Mouse (Mus musculus) kidney, postnatal 0 days (tissue): ENCODE measurements around the gene Methig1. TPM values are rescaled to one million over a fixed set of nuclear protein-coding genes. Genes with fewer than 3 reads are reported as not detected.
"Not testable (repeated sequence)": the region's sequence is repeated elsewhere in the genome, so short reads cannot be mapped to it uniquely, and the experiment has no call there.

Experiments
- ATAC-seq: fragments of 200-750 bp; cut with Nextera tagmentation; replicated peaks from 2 replicates; pipeline ENCODE4 v1.8.0; 2017; ENCODE audit warnings: low read depth, moderate number of reproducible peaks, moderate TSS enrichment, moderate library complexity; ENCODE audit not compliant: low FRiP score
- DNase-seq: peaks from one replicate; pipeline ENCODE4 v3.0.0-alpha.2; 2016; ENCODE audit warnings: low spot score
- H3K27ac ChIP-seq: fragments of 300-500 bp; sonication (generic); 2 replicates; pipeline ENCODE4 v1.5.1; 2014; ENCODE audit warnings: mild to moderate bottlenecking
- H3K27me3 ChIP-seq: fragments of 300-500 bp; sonication (generic); 2 replicates; pipeline ENCODE4 v1.6.1; 2014; ENCODE audit warnings: low read length, mixed read lengths; ENCODE audit not compliant: insufficient read depth
- H3K36me3 ChIP-seq: fragments of 300-500 bp; sonication (generic); 2 replicates; pipeline ENCODE4 v1.6.1; 2014; ENCODE audit warnings: low read length, mixed read lengths; ENCODE audit not compliant: insufficient read depth
- H3K4me1 ChIP-seq: fragments of 300-500 bp; sonication (generic); replicated peaks from 2 replicates; pipeline ENCODE4 v1.6.1; 2014; ENCODE audit warnings: antibody characterized with exemption, low read length, mixed read lengths; ENCODE audit not compliant: insufficient read depth
- H3K4me2 ChIP-seq: fragments of 300-500 bp; sonication (generic); 2 replicates; pipeline ENCODE4 v1.6.1; 2014; ENCODE audit warnings: mild to moderate bottlenecking, low read length, moderate library complexity, mixed read lengths
- H3K4me3 ChIP-seq: fragments of 300-500 bp; sonication (generic); replicated peaks from 2 replicates; pipeline ENCODE4 v1.5.1; 2014; ENCODE audit warnings: low read depth, low read length
- H3K9ac ChIP-seq: fragments of 300-500 bp; sonication (generic); 2 replicates; pipeline ENCODE4 v1.6.1; 2014; ENCODE audit warnings: low read depth, low read length
- H3K9me3 ChIP-seq: fragments of 300-500 bp; sonication (generic); replicated peaks from 2 replicates; pipeline ENCODE4 v1.6.1; 2016; ENCODE audit warnings: low read length, inconsistent platforms, mixed read lengths
- CTCF ChIP-seq: IDR thresholded peaks from 2 replicates; pipeline ENCODE4 v1.5.1; 2016; ENCODE audit warnings: antibody characterized with exemption, low read depth, mild to moderate bottlenecking, moderate library complexity
- WGBS: fragments of 180-500 bp; shearing (Covaris S2); extraction: QIAGEN DNeasy Blood & Tissue Kit; methylation state at CpG from one replicate; pipeline ENCODE4 v1.1.7; 2014; 5-methylcytosine and 5-hydroxymethylcytosine counted together
- polyA plus RNA-seq: library from polyadenylated mRNA; unstranded; fragments of >200 nt; fragmentation: Nextera tagmentation; extraction: Ambion mirVana; gene quantifications from 2 replicates; pipeline ENCODE4 v1.2.1, GENCODE M21; 2015

The Methig1 gene
- polyA plus RNA-seq, 1 experiment from 2014 or later = 2.0 TPM

GRCm38 (mm10) chr15:100337847-100338246 lies 15.1 kb upstream of the Methig1 start:
- H3K9ac ChIP-seq, H3K27me3 ChIP-seq, H3K36me3 ChIP-seq, H3K4me3 ChIP-seq, H3K4me1 ChIP-seq, H3K9me3 ChIP-seq, H3K4me2 ChIP-seq, H3K27ac ChIP-seq: not testable (repeated sequence)
- TF ChIP-seq CTCF = peak; percentile 64
- 0 out of 2 replicates have a peak, but pooled peaks have one; percentile 25 for ATAC-seq
- WGBS = 18% methylated on average over 10 of the region's 10 CpGs
- DNase-seq = peak; percentile 66

- H3K4me3 ChIP-seq, H3K36me3 ChIP-seq, H3K27me3 ChIP-seq, H3K9ac ChIP-seq, H3K27ac ChIP-seq, H3K4me2 ChIP-seq, H3K9me3 ChIP-seq, H3K4me1 ChIP-seq, ATAC-seq: not testable (repeated sequence)
- DNase-seq = peak; percentile 31
- 44% methylated on average over 4 of the region's 5 CpGs for WGBS
Measured at GRCm38 (mm10) chr15:100341314-100341980, 11.5 kb upstream of the Methig1 start.

- no peaks in the 10 kb centered on the region for H3K9me3 ChIP-seq
- H3K4me2 ChIP-seq = no peak overlapping the region
- H3K4me1 ChIP-seq = no peaks in the 10 kb centered on the region
- no peak for ATAC-seq
- H3K27ac ChIP-seq = no peak overlapping the region
- no peak overlapping the region for H3K4me3 ChIP-seq
- TF ChIP-seq CTCF = no peak
- H3K27me3 ChIP-seq = no peaks in the 10 kb centered on the region
- no peak for DNase-seq
- no peaks in the 10 kb centered on the region for H3K36me3 ChIP-seq
- no peak overlapping the region for H3K9ac ChIP-seq
Measured at GRCm38 (mm10) chr15:100345484-100345883, 7.5 kb upstream of the Methig1 start.

- Histone ChIP-seq H3K27ac (peak overlapping the region; percentile 50; the same call in 1 of the 2 replicates), H3K4me2 (no peak overlapping the region), H3K9me3 (no peaks in the 10 kb centered on the region), H3K9ac (no peak overlapping the region), H3K4me1 (no peaks in the 10 kb centered on the region), H3K36me3 (no peaks in the 10 kb centered on the region), H3K4me3 (no peak overlapping the region), H3K27me3 (no peaks in the 10 kb centered on the region)
- 79% methylated on average over 14 of the region's 14 CpGs for WGBS
- TF ChIP-seq CTCF = no peak
- DNase-seq (no peak), ATAC-seq (peak; percentile 71)
Measured at GRCm38 (mm10) chr15:100346761-100347160, 6.2 kb upstream of the Methig1 start.

- TF ChIP-seq CTCF = no peak
- Histone ChIP-seq H3K36me3 (no peaks in the 10 kb centered on the region), H3K4me2 (no peak overlapping the region), H3K4me1 (no peaks in the 10 kb centered on the region), H3K9ac (no peak overlapping the region), H3K27ac (peak overlapping the region; percentile 60; the same call in 1 of the 2 replicates), H3K4me3 (no peak overlapping the region), H3K9me3 (no peaks in the 10 kb centered on the region), H3K27me3 (no peaks in the 10 kb centered on the region)
- ATAC-seq = peak; percentile 89
- peak; percentile 36 for DNase-seq
- 10% methylated on average over 2 of the region's 2 CpGs for WGBS
Measured at GRCm38 (mm10) chr15:100349496-100349895, 3.5 kb upstream of the Methig1 start.

- H3K9ac ChIP-seq = no peak overlapping the region
- H3K4me3 ChIP-seq = no peak overlapping the region
- H3K4me2 ChIP-seq = no peak overlapping the region
- H3K27ac ChIP-seq = no peak overlapping the region
- no peaks in the 10 kb centered on the region for H3K27me3 ChIP-seq
- no peak for TF ChIP-seq CTCF
- H3K4me1 ChIP-seq = no peaks in the 10 kb centered on the region
- no peaks in the 10 kb centered on the region for H3K36me3 ChIP-seq
- 60% methylated on average over 6 of the region's 6 CpGs for WGBS
- ATAC-seq (no peak), DNase-seq (peak; percentile 16)
- H3K9me3 ChIP-seq = no peaks in the 10 kb centered on the region
Measured at GRCm38 (mm10) chr15:100351501-100352060, 1.4 kb upstream of the Methig1 start.

- not testable (repeated sequence) for H3K9me3 ChIP-seq, H3K9ac ChIP-seq, H3K4me1 ChIP-seq, H3K4me3 ChIP-seq, H3K27me3 ChIP-seq, ATAC-seq, H3K27ac ChIP-seq, DNase-seq, H3K36me3 ChIP-seq, H3K4me2 ChIP-seq
- 86% methylated on average over 12 of the region's 22 CpGs for WGBS
Measured at GRCm38 (mm10) chr15:100353399-100353798, 450 bp downstream of the Methig1 start.
